In the genomic region with DNA sequence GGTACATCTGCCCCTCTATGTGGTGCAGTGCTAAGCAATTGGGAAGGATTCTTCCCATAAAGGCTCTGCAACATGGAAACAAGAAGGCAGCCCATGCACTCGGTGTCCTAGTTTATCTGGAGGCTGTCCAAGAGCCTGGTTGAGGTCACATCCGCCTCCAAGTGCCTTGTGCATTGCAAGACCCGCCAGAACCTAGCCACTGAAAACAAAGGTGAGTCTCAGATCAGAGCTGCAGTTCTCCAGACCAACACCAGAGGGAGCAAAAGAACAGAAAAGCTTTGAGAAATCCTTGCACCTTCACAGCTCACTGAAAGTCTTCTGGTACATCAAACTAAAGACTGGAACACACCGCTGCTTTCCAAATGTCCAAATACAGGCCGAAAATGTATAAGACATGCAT, we compare ENCODE assay signal across 8 mouse cellular contexts. TPM values are rescaled to one million over a fixed set of nuclear protein-coding genes. Genes with fewer than 3 reads are reported as not detected.
DNase-seq lines count a peak whose midpoint lies in the region; ATAC-seq and TF ChIP-seq lines count a peak whose summit lies in the region.

No protein-coding gene starts in this region.

- no peak for TF ChIP-seq POLR2A in liver, adult 2 months (IDR thresholded peaks at IDR 0.05; ENCODE audit: extremely low read depth, insufficient read depth, low read length)

- peak; percentile 70 for DNase-seq in neural tube, embryonic 10.5 days (ENCODE audit: extremely low spot score, low spot score)
- DNase-seq in cerebellum, adult 11 months, result peak; percentile 78
- peak; percentile 50 to 71 for DNase-seq in frontal cortex, postnatal 10 days (ENCODE audit: low spot score in 2 of 2)
- peak; percentile 85 for DNase-seq in kidney, adult 9 months
- peak; percentile 43 for DNase-seq in liver, adult 2 months (ENCODE audit: extremely low read depth, low read depth, low spot score)
- peak; percentile 73 for DNase-seq in ovary, postnatal 14 days (ENCODE audit: low spot score)
- peak; percentile 67 for DNase-seq in thymus, postnatal 25 days

- peaks cover 2% of the 10 kb centered on the region; the same call in 1 of the 2 replicates for H3K27me3 ChIP-seq in neural tube, embryonic 15.5 days (replicated peaks)
- H3K27me3 ChIP-seq in liver, adult 2 months (ENCODE audit: control insufficient read depth, insufficient read depth, low read length), result 0 out of 2 replicates have a peak, but pooled peaks cover 2% of the 10 kb centered on the region

- no peaks in the 10 kb centered on the region for H3K36me3 ChIP-seq in neural tube, embryonic 15.5 days
- H3K36me3 ChIP-seq in liver, adult 2 months (ENCODE audit: control insufficient read depth, insufficient read depth, low read length), result no peaks in the 10 kb centered on the region

- WGBS in neural tube, embryonic 15.5 days, result 23% methylated on average over 5 of the region's 5 CpGs
- WGBS in liver, adult 2 months, result 10% methylated on average over 5 of the region's 5 CpGs

- no peak overlapping the region for H3K4me3 ChIP-seq in neural tube, embryonic 15.5 days (replicated peaks)
- H3K4me3 ChIP-seq in liver, adult 2 months (ENCODE audit: insufficient read depth, low read depth, low read length), result no peak overlapping the region

- H3K27ac ChIP-seq in neural tube, embryonic 15.5 days (replicated peaks), result no peak overlapping the region
- no peak overlapping the region for H3K27ac ChIP-seq in liver, adult 2 months (replicated peaks; ENCODE audit: insufficient read depth, low read depth, low read length)

- H3K9me3 ChIP-seq in neural tube, embryonic 15.5 days (replicated peaks), result no peaks in the 10 kb centered on the region

- peak; percentile 65 for TF ChIP-seq CTCF in liver, adult 2 months (IDR thresholded peaks at IDR 0.05; ENCODE audit: low read depth, low read length)

- 0 out of 2 replicates have a peak, but pooled peaks cover 3% of the 10 kb centered on the region for H3K4me1 ChIP-seq in neural tube, embryonic 15.5 days
- H3K4me1 ChIP-seq in liver, adult 2 months (ENCODE audit: control insufficient read depth, insufficient read depth, low read length), result no peaks in the 10 kb centered on the region

- no peak overlapping the region for H3K9ac ChIP-seq in neural tube, embryonic 15.5 days (replicated peaks)
- no peak overlapping the region for H3K9ac ChIP-seq in liver, adult 2 months (ENCODE audit: low read depth, low read length)

- no peaks in the 10 kb centered on the region for H3K79me2 ChIP-seq in liver, adult 2 months (ENCODE audit: control insufficient read depth, insufficient read depth, low read length)

- ATAC-seq in neural tube, embryonic 15.5 days (ENCODE audit: low FRiP score), result no peak

- H3K4me2 ChIP-seq in neural tube, embryonic 15.5 days, result no peak overlapping the region

RNA-seq across cellular contexts. Expression of a gene that starts 11.7 kb away (rescaled TPM):
- 17.0 and 20.9 TPM in 2 replicates for polyA plus RNA-seq in neural tube, embryonic 15.5 days (2015; fragmentation: Nextera tagmentation; extraction: Ambion mirVana)
- 0.13 TPM in 1 of 2 replicates, not detected in the other for total RNA-seq in liver, adult 2 months (2014; rRNA removed)
- not detected in 2 replicates for polyA plus RNA-seq in liver, adult 2 months (2012; rRNA removed)

RNA-seq across cellular contexts. Expression of a gene that starts 24.5 kb away (rescaled TPM):
- polyA plus RNA-seq in neural tube, embryonic 15.5 days (2015; fragmentation: Nextera tagmentation; extraction: Ambion mirVana), result 37.6 and 43.5 TPM in 2 replicates
- total RNA-seq in liver, adult 2 months (2014; rRNA removed), result 18.4 and 19.9 TPM in 2 replicates
- 3.5 and 6.0 TPM in 2 replicates for polyA plus RNA-seq in liver, adult 2 months (2012; rRNA removed)

RNA-seq across cellular contexts. Expression of a gene that starts 51.0 kb away (rescaled TPM):
- 0.88 and 1.2 TPM in 2 replicates for polyA plus RNA-seq in neural tube, embryonic 15.5 days (2015; fragmentation: Nextera tagmentation; extraction: Ambion mirVana)
- total RNA-seq in liver, adult 2 months (2014; rRNA removed), result 0.09 and 0.13 TPM in 2 replicates
- 0.02 TPM in 1 of 2 replicates, not detected in the other for polyA plus RNA-seq in liver, adult 2 months (2012; rRNA removed)

Comparison
In these comparisons a context has a peak if more than half of its experiments do, and no peak if none do; other contexts are left out.
1. RNA of a gene that starts 11.7 kb away (polyA plus RNA-seq): 17.0 to 20.9 TPM in neural tube, embryonic 15.5 days; not detected in liver, adult 2 months; every median in the first group is over 10 times any median in the second.
2. Peak in every context shown above with its lines, with median percentiles within 50 percentile points of each other: DNase-seq.